Mouse (Mus musculus): ENCODE measurements around the gene Dnajc21.

- no peak for TF ChIP-seq CTCF (IDR thresholded peaks at IDR 0.05; ENCODE audit: low read depth, low read length)
- no peak for TF ChIP-seq GATA2 (IDR thresholded peaks at IDR 0.05; ENCODE audit: borderline replicate concordance, low read depth, low read length)
These were observed 16.1 kb upstream of the Dnajc21 start for GRCm38 (mm10) chr15:10486365-10486839.

All from G1E (cell line).